Mouse (Mus musculus) large intestine, adult 2 months (tissue): ENCODE data around the gene Abcf1. TPM values are rescaled to one million over a fixed set of nuclear protein-coding genes. Genes with fewer than 3 reads are reported as not detected.
"Not testable (repeated sequence)": the region's sequence is repeated elsewhere in the genome, so short reads cannot be mapped to it uniquely, and the experiment has no call there.

Experiments
- DNase-seq: peaks from one replicate; pipeline ENCODE4 v3.0.0-alpha.2; 2012; ENCODE audit warnings: low read depth, low spot score
- WGBS: fragments of 180-500 bp; shearing (Covaris S2); methylation state at CpG from one replicate; pipeline ENCODE4 v1.1.7; 2018; 5-methylcytosine and 5-hydroxymethylcytosine counted together
- polyA plus RNA-seq: library from polyadenylated mRNA; depleted of rRNA; stranded (reverse); fragments of >200 nt; gene quantifications from 2 replicates; pipeline ENCODE4 v1.2.3, GENCODE M21; 2012

The Abcf1 gene
- polyA plus RNA-seq, 1 experiment = 83.9 TPM

DNA sequence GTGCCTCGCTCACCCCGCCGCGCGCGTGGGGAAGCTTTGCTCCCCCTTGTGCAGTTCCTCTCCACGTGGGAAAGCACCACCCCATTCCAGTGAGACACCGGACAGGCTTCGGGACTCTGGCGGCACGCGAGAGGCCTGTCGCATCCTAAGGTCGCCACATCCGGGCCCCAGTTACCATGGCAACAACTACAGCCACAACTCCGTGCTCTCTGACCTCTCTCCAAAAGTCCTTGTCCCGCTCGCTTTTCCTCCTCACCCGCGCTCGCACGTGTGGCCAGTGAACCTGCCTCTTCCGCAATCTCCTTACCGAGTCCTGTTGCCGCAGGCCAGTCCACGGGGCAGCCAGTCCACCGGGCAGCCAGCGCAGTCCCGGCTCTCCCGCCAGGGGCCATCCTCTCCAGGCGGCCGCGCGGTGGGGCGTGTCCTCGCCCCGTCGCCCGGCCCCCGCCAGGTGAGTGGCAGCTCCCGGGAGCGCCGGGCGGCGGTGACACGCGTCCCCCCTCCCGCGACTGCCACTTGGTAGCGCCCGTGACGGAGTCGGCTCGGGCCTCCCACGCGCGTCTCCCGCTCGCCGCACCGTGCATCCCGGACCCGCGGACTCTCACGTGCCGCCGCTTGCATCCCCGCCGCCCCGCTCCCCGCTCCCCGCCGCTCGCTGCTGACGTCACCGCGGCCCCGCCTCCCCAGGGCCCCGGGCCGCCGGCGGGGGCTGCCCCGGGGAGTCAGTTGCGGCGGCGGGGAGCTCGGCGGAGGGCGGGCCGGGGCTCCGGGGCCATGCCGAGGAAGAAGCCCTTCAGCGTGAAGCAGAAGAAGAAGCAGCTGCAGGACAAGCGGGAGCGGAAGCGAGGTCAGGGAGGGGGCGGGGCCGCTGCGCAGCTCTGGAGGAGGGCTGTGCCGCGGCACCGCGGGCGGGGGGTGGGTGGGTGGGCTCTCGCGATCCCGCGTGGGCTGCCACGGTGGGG lies 10.1 kb upstream of the Abcf1 start, which contains the start of the genes Gnl1 and Prr3:
Gene Gnl1 (plus strand): TSS at position 451 of the 962 bp plus-strand sequence.
Gene Prr3 (minus strand): TSS at position 836 of the 962 bp plus-strand sequence.
- under 1% methylated on average over 106 of the region's 109 CpGs for WGBS
- DNase-seq = no peak

GRCm38 (mm10) chr17:35978811-35979400 lies 9.3 kb upstream of the Abcf1 start:
- no peak for DNase-seq
- WGBS = under 1% methylated on average over 41 of the region's 41 CpGs

DNA sequence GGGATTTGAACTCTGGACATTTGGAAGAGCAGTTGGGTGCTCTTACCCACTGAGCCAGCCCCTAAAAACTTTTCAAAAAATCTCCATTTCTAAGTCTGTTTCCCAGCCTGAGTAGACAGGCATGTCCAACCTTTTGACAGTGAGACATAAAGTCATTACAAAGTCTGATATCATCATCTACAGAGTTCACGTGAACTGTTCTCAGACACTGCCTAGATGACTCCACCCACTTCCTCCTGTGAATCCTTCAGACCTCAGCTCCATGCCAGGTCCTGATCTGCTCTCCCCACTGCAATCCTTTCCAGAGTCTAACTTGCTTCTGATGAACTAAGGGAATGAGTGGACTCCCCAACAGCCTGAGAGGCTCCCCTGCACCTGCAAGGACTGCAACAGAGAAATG lies 2.6 kb upstream of the Abcf1 start:
- no peak for DNase-seq
- WGBS = 24% methylated on average over 1 of the region's 1 CpGs

- WGBS = 82% methylated on average over 2 of the region's 2 CpGs
- no peak for DNase-seq
Observed at GRCm38 (mm10) chr17:35967621-35968020, 1.9 kb downstream of the Abcf1 start.

- no peak for DNase-seq
- 87% methylated on average over 10 of the region's 10 CpGs for WGBS
Observed at GRCm38 (mm10) chr17:35963279-35963678, 6.3 kb downstream of the Abcf1 start.

DNA sequence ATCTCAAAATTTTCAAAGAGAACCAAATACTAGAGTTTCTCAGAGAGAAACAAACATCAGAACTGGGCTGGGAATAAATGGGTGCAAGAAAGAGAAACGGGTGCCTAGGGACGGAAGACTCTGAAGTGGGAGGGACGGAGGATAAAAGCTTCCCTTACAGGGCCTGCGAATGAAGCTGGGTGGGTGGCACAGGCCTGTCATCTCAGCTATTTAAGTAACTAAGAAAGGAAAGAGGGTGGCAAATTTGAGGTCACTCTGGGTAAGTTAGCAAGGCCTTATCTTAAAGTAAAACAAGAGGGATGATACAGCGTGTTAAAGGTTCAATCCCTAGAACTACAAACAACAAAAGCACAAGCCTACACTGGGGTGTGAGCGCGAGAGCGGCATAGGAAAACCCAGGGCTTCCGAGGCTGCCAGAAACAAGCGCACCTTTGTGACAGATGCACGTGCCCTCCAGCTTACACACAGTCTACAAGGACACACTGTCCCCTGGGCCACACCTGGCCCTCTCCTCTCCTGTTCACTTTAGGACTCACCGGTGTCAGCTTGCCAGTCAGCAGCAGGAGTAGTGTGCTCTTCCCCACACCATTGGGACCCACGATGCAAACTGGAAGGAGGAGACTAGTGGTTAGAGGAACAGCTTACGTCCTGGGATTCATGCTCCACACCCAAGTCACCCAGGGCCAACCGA lies 10.9 kb downstream of the Abcf1 start:
- no peak for DNase-seq
- 92% methylated on average over 15 of the region's 15 CpGs for WGBS

- WGBS = 82% methylated on average over 8 of the region's 8 CpGs
- DNase-seq = no peak
Observed at GRCm38 (mm10) chr17:35954665-35955064, 14.9 kb downstream of the Abcf1 start.

- DNase-seq = not testable (repeated sequence)
- 89% methylated on average over 3 of the region's 3 CpGs for WGBS
Observed at GRCm38 (mm10) chr17:35952559-35952958, 17.0 kb downstream of the Abcf1 start.

DNA sequence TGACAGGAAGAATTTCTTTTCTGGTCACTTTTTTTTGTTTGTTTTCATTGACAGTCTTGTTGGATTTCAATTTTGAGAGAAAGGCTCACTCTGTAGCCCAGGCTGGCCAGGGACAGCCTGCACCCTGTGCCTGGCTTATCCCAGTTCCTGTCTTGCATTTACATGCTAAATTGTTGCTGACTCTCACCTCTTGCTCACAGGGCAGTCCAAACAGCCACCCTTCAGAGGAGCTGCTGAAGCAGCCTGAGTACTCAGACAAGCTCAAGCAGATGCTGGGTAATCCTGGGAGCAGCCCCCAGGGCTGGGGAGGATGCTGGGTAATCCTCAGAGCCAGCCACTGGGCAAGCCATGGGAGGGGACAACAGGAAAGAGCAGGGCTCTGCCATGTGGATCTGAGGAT lies 18.6 kb downstream of the Abcf1 start:
- not testable (repeated sequence) for DNase-seq

- 50% methylated on average over 1 of the region's 1 CpGs for WGBS
- DNase-seq = no peak
Observed at GRCm38 (mm10) chr17:35939941-35940340, 29.6 kb downstream of the Abcf1 start.

GRCm38 (mm10) chr17:35939108-35939507 lies 30.5 kb downstream of the Abcf1 start:
- WGBS = 59% methylated on average over 2 of the region's 2 CpGs
- no peak for DNase-seq

- DNase-seq = no peak
- WGBS = 33% methylated on average over 2 of the region's 2 CpGs
Observed at GRCm38 (mm10) chr17:35937700-35938348, 31.7 kb downstream of the Abcf1 start.

- DNase-seq = not testable (repeated sequence)
- 91% methylated on average over 14 of the region's 14 CpGs for WGBS
Observed at GRCm38 (mm10) chr17:35935763-35936162, 33.8 kb downstream of the Abcf1 start.

DNA sequence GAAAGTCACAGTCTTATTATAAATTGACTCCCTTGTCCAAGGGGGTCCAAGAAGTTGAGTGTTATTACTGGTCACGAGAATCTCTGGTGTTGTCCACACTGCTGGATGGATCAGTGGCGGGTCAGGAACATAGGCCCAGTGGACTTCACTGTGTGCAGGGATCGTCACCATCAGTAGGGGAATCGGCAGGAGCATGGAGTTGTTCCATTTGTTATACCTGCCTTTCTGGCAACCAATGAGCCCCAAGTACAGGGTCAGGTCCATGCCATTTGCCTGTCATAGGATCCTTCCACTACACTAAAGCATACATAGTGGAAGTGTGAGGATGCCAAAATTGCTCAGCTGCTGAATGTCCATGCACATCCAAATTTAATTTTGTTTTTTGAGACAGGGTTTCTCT lies 37.0 kb downstream of the Abcf1 start:
- 88% methylated on average over 4 of the region's 4 CpGs for WGBS
- no peak for DNase-seq

GRCm38 (mm10) chr17:35930627-35931026 lies 38.9 kb downstream of the Abcf1 start:
- DNase-seq = no peak

GRCm38 (mm10) chr17:35929534-35929933 lies 40.0 kb downstream of the Abcf1 start:
- DNase-seq = no peak
- 95% methylated on average over 2 of the region's 2 CpGs for WGBS

More at GRCm38 (mm10) chr17:35930627-35931026, 38.9 kb downstream of the Abcf1 start:
- 92% methylated on average over 12 of the region's 12 CpGs for WGBS

DNA sequence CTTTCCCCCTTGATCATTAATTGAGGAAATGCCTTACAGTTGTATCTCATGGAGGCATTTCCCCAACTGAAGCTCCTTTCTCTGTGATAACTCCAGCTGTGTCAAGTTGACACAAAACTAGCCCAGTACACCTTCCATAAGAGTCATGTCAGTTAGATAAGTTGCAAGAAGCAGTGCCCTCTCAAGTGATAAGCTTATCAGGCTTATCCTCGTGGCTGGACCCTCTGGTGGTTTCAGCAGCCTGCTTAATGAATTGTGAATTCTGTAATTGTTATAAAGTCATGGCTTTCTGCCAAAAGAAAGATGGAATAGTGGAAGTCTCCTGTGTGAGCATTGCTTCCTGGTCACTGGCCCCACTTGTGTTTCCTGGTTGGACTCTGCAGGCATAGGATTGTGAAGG lies 42.1 kb downstream of the Abcf1 start:
- WGBS = 21% methylated on average over 1 of the region's 1 CpGs

GRCm38 (mm10) chr17:35923281-35923680 lies 46.3 kb downstream of the Abcf1 start:
- DNase-seq = no peak
- 79% methylated on average over 4 of the region's 4 CpGs for WGBS

More for the DNA sequence above, 42.1 kb downstream of the Abcf1 start:
- DNase-seq = no peak

DNA sequence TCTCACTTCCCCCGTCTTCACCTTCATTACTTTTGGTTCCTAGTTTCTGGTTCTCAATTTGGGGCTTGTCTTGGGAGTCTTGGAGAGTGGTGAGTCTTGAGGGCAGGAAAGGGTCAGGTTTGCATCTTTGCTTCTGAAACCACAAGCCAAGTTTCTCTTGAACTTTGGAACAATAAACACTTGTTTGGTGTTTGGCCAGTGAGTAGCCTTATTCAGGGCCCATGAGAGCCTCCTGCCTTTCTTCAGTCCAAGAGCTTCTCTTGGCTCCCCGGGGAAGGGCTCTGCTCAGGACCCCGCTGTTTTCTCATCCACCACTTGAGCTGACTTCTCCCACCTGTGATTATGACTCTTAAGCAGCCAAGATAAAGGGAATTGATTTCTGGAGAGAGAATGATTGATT lies 47.0 kb downstream of the Abcf1 start:
- WGBS = 52% methylated on average over 3 of the region's 3 CpGs
- no peak for DNase-seq

DNA sequence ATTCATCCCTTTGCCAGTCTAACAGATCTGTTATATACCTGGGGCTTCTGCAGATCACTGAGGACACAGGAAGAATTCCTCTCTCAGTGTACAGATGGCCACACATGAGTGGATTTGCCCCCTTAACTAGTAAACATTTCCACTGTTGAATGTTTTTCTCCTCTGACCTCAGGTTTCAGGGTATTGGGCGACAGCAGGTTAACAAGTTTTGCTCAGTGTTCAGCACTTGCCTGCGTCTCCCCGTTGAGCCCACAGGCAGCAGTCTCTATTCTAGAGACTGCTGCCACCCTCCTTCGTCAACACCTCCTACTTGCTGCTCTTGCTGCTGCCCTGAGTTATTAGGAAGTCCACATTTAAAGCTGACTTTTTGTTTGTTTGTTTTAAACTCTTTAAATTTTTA lies 47.9 kb downstream of the Abcf1 start:
- no peak for DNase-seq
- WGBS = 56% methylated on average over 4 of the region's 4 CpGs
